Mouse (Mus musculus): ENCODE data around the gene Plvap. TPM values are rescaled to one million over a fixed set of nuclear protein-coding genes. Genes with fewer than 3 reads are reported as not detected.

Plvap gene
- polyA plus RNA-seq, 1 experiment from 2014 or later, result 109 TPM

DNA sequence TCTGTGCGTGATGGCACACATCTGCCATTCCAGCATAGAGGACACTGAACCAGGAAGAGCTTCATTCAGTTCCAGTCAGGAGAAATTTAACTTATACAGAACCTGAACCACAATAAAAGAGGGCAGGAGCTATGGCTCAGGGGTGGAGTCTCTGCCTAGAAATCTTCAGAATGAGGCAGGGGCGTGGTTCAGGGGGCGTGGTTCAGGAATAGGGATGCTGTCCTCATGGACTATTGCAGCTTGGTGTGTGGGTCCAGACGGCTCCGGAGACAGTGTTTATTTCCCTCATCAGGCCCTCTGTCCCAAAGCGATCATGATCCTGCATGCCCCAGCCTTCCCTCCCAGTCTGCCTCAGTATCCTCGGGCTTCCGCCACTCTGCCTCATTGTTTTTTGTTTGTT, 56.9 kb downstream of the Plvap start:
- H3K36me3 ChIP-seq (ENCODE audit: control insufficient read depth, insufficient read depth), result no peaks in the 10 kb centered on the region
- no peak for ATAC-seq
- no peaks in the 10 kb centered on the region for H3K27me3 ChIP-seq (replicated peaks; ENCODE audit: control insufficient read depth, insufficient read depth, low read length)
- no peak overlapping the region for H3K4me2 ChIP-seq (replicated peaks; ENCODE audit: low read depth)
- no peak overlapping the region for H3K9ac ChIP-seq (ENCODE audit: low read depth, low read length)
- H3K4me3 ChIP-seq (ENCODE audit: low read depth, low read length), result no peak overlapping the region
- TF ChIP-seq CTCF (IDR thresholded peaks at IDR 0.05; ENCODE audit: low read depth), result no peak
- no peaks in the 10 kb centered on the region for H3K4me1 ChIP-seq (replicated peaks; ENCODE audit: control insufficient read depth, insufficient read depth, low read length)
- H3K27ac ChIP-seq (ENCODE audit: low read depth, low read length), result no peak overlapping the region
- WGBS, result 71% methylated on average over 8 of the region's 8 CpGs
- H3K9me3 ChIP-seq (ENCODE audit: control insufficient read depth), result no peaks in the 10 kb centered on the region

DNA sequence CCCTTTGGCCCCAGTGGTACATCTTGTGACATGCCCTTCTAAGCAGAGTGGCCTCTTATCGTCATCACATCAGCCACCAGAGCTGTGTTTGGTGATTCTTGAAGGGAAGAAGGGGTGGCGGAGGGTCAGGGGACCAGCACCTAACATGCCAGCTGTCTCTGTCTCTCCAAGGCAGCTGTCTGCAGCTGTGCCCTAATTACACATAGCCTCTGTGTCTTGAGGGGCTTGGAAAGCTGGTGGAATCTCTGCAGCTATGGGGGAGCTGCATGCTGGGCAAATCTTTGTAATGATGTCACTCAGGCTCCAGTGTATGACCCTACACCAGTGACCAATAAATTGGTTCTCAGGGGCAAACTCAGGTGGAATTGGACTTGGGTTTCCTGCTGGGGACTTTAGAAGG, 58.9 kb downstream of the Plvap start:
- H3K9ac ChIP-seq (ENCODE audit: low read depth, low read length), result no peak overlapping the region
- no peak overlapping the region for H3K27ac ChIP-seq (ENCODE audit: low read depth, low read length)
- no peak for ATAC-seq
- no peaks in the 10 kb centered on the region for H3K4me1 ChIP-seq (replicated peaks; ENCODE audit: control insufficient read depth, insufficient read depth, low read length)
- TF ChIP-seq CTCF (IDR thresholded peaks at IDR 0.05; ENCODE audit: low read depth), result no peak
- H3K4me2 ChIP-seq (replicated peaks; ENCODE audit: low read depth), result no peak overlapping the region
- H3K4me3 ChIP-seq (ENCODE audit: low read depth, low read length), result no peak overlapping the region
- no peaks in the 10 kb centered on the region for H3K27me3 ChIP-seq (replicated peaks; ENCODE audit: control insufficient read depth, insufficient read depth, low read length)
- H3K36me3 ChIP-seq (ENCODE audit: control insufficient read depth, insufficient read depth), result no peaks in the 10 kb centered on the region
- H3K9me3 ChIP-seq (ENCODE audit: control insufficient read depth), result no peaks in the 10 kb centered on the region
- WGBS, result 74% methylated on average over 2 of the region's 2 CpGs

DNA sequence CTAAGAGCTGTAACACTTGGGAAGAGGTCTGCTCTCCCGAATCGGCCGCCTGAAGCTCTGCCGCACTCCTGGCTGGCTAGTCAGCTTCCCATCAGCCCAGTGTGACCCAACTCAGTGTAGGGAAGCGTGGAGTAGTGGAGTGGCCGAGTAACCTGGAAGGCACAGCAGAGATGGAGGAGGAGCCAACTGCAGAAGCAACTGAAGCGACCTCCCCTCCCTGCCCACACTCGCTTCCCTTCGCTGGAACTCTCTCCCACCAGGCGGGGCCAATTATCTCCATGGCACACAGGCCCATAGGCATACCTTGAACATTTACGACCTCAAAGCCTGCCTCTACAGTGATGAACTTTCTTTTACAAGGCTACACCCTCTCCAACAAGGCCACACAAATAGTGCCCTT, 59.8 kb downstream of the Plvap start:
- Histone ChIP-seq H3K4me2 (replicated peaks; ENCODE audit: low read depth) (no peak overlapping the region), H3K27ac (ENCODE audit: low read depth, low read length) (no peak overlapping the region), H3K4me1 (replicated peaks; ENCODE audit: control insufficient read depth, insufficient read depth, low read length) (no peaks in the 10 kb centered on the region), H3K9me3 (ENCODE audit: control insufficient read depth) (no peaks in the 10 kb centered on the region), H3K4me3 (ENCODE audit: low read depth, low read length) (no peak overlapping the region), H3K27me3 (replicated peaks; ENCODE audit: control insufficient read depth, insufficient read depth, low read length) (no peaks in the 10 kb centered on the region), H3K36me3 (ENCODE audit: control insufficient read depth, insufficient read depth) (no peaks in the 10 kb centered on the region), H3K9ac (ENCODE audit: low read depth, low read length) (no peak overlapping the region)
- no peak for ATAC-seq
- 40% methylated on average over 11 of the region's 11 CpGs for WGBS
- no peak for TF ChIP-seq CTCF (IDR thresholded peaks at IDR 0.05; ENCODE audit: low read depth)

DNA sequence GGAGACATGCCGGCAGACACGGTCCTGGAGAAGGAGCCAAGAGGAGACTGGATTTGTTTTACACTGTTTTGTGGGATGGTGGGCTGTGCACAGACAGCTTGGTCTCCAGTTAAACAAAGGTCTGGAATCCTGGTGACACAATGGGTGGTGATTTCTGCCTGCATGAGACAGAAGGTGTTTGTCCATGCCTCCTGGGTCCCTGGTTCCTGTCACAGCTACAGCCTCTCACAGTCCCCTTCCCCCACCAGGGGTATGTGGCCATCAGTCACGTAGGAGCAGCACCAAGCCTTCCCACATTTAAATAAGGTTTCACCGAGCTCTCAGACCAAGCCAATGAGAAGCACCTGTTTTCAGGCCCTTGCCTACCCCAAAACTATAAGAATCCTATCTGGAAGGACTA, 60.2 kb downstream of the Plvap start:
- H3K9me3 ChIP-seq (ENCODE audit: control insufficient read depth), result no peaks in the 10 kb centered on the region
- no peak for ATAC-seq
- H3K4me3 ChIP-seq (ENCODE audit: low read depth, low read length), result no peak overlapping the region
- no peaks in the 10 kb centered on the region for H3K36me3 ChIP-seq (ENCODE audit: control insufficient read depth, insufficient read depth)
- no peaks in the 10 kb centered on the region for H3K4me1 ChIP-seq (replicated peaks; ENCODE audit: control insufficient read depth, insufficient read depth, low read length)
- H3K4me2 ChIP-seq (replicated peaks; ENCODE audit: low read depth), result no peak overlapping the region
- WGBS, result 68% methylated on average over 4 of the region's 4 CpGs
- H3K27ac ChIP-seq (ENCODE audit: low read depth, low read length), result no peak overlapping the region
- TF ChIP-seq CTCF (IDR thresholded peaks at IDR 0.05; ENCODE audit: low read depth), result no peak
- H3K27me3 ChIP-seq (replicated peaks; ENCODE audit: control insufficient read depth, insufficient read depth, low read length), result no peaks in the 10 kb centered on the region
- H3K9ac ChIP-seq (ENCODE audit: low read depth, low read length), result no peak overlapping the region

Other genes starting within 250 kb of the Plvap start
- 6.5 and 7.2 TPM in 2 replicates for gene Myo9b, start 239.0 kb downstream of the Plvap start, polyA plus RNA-seq (2015; fragmentation: Nextera tagmentation; extraction: Ambion mirVana)
- 12.9 and 13.1 TPM in 2 replicates for gene Haus8, start 238.8 kb downstream of the Plvap start, polyA plus RNA-seq (2015; fragmentation: Nextera tagmentation; extraction: Ambion mirVana)
- gene Use1, start 144.9 kb downstream of the Plvap start, polyA plus RNA-seq (2015; fragmentation: Nextera tagmentation; extraction: Ambion mirVana), result 98.4 and 106 TPM in 2 replicates
- gene Ocel1, start 140.5 kb downstream of the Plvap start, polyA plus RNA-seq (2015; fragmentation: Nextera tagmentation; extraction: Ambion mirVana), result 20.0 and 20.5 TPM in 2 replicates
- 58.3 and 58.5 TPM in 2 replicates for gene Nr2f6, start 129.8 kb downstream of the Plvap start, polyA plus RNA-seq (2015; fragmentation: Nextera tagmentation; extraction: Ambion mirVana)
- 4.1 and 4.9 TPM in 2 replicates for gene Ushbp1, start 116.0 kb downstream of the Plvap start, polyA plus RNA-seq (2015; fragmentation: Nextera tagmentation; extraction: Ambion mirVana)
- 66.8 and 68.6 TPM in 2 replicates for gene Babam1, start 114.9 kb downstream of the Plvap start, polyA plus RNA-seq (2015; fragmentation: Nextera tagmentation; extraction: Ambion mirVana)
- gene Ankle1, start 105.7 kb downstream of the Plvap start, polyA plus RNA-seq (2015; fragmentation: Nextera tagmentation; extraction: Ambion mirVana), result 2.8 and 4.4 TPM in 2 replicates
- 15.2 and 15.9 TPM in 2 replicates for gene Abhd8, start 48.1 kb downstream of the Plvap start, polyA plus RNA-seq (2015; fragmentation: Nextera tagmentation; extraction: Ambion mirVana)
- 187 and 190 TPM in 2 replicates for gene Mrpl34, start 46.8 kb downstream of the Plvap start, polyA plus RNA-seq (2015; fragmentation: Nextera tagmentation; extraction: Ambion mirVana)
- 82.8 and 91.7 TPM in 2 replicates for gene Dda1, start 42.6 kb downstream of the Plvap start, polyA plus RNA-seq (2015; fragmentation: Nextera tagmentation; extraction: Ambion mirVana)
- gene Ano8, start 25.8 kb downstream of the Plvap start, polyA plus RNA-seq (2015; fragmentation: Nextera tagmentation; extraction: Ambion mirVana), result 0.54 and 0.74 TPM in 2 replicates
- 6.3 and 6.6 TPM in 2 replicates for gene Gtpbp3, start 23.6 kb downstream of the Plvap start, polyA plus RNA-seq (2015; fragmentation: Nextera tagmentation; extraction: Ambion mirVana)
- 0.08 TPM in 1 of 2 replicates, not detected in the other for gene Ccdc194, start 14.0 kb upstream of the Plvap start, polyA plus RNA-seq (2015; fragmentation: Nextera tagmentation; extraction: Ambion mirVana)
- gene Bst2, start 25.7 kb upstream of the Plvap start, polyA plus RNA-seq (2015; fragmentation: Nextera tagmentation; extraction: Ambion mirVana), result 85.5 and 91.5 TPM in 2 replicates
- gene Mvb12a, start 31.2 kb upstream of the Plvap start, polyA plus RNA-seq (2015; fragmentation: Nextera tagmentation; extraction: Ambion mirVana), result 133 and 143 TPM in 2 replicates
- gene Tmem221, start 47.1 kb upstream of the Plvap start, polyA plus RNA-seq (2015; fragmentation: Nextera tagmentation; extraction: Ambion mirVana), result 0.66 and 0.90 TPM in 2 replicates
- gene Nxnl1, start 54.8 kb upstream of the Plvap start, polyA plus RNA-seq (2015; fragmentation: Nextera tagmentation; extraction: Ambion mirVana), result not detected in 2 replicates
- 14.5 and 14.9 TPM in 2 replicates for gene Slc27a1, start 57.1 kb upstream of the Plvap start, polyA plus RNA-seq (2015; fragmentation: Nextera tagmentation; extraction: Ambion mirVana)
- 152 and 154 TPM in 2 replicates for gene Pgls, start 80.4 kb upstream of the Plvap start, polyA plus RNA-seq (2015; fragmentation: Nextera tagmentation; extraction: Ambion mirVana)
- 0.47 and 0.77 TPM in 2 replicates for gene Fam129c, start 85.9 kb upstream of the Plvap start, polyA plus RNA-seq (2015; fragmentation: Nextera tagmentation; extraction: Ambion mirVana)
- gene Colgalt1, start 99.2 kb upstream of the Plvap start, polyA plus RNA-seq (2015; fragmentation: Nextera tagmentation; extraction: Ambion mirVana), result 43.3 and 44.5 TPM in 2 replicates
- gene Unc13a, start 160.0 kb upstream of the Plvap start, polyA plus RNA-seq (2015; fragmentation: Nextera tagmentation; extraction: Ambion mirVana), result 0.60 and 0.72 TPM in 2 replicates
- 5.7 and 6.8 TPM in 2 replicates for gene Jak3, start 164.5 kb upstream of the Plvap start, polyA plus RNA-seq (2015; fragmentation: Nextera tagmentation; extraction: Ambion mirVana)
- 2.5 and 3.0 TPM in 2 replicates for gene Insl3, start 177.5 kb upstream of the Plvap start, polyA plus RNA-seq (2015; fragmentation: Nextera tagmentation; extraction: Ambion mirVana)
- 30.5 and 33.5 TPM in 2 replicates for gene B3gnt3, start 190.0 kb upstream of the Plvap start, polyA plus RNA-seq (2015; fragmentation: Nextera tagmentation; extraction: Ambion mirVana)
- 2.2 and 2.5 TPM in 2 replicates for gene Fcho1, start 214.0 kb upstream of the Plvap start, polyA plus RNA-seq (2015; fragmentation: Nextera tagmentation; extraction: Ambion mirVana)

Measured in intestine, postnatal 0 days (tissue).